ENCODE assay signal across 10 mouse cellular contexts in genomic region chr11:8811506-8812100, GRCm38 (mm10).
DNase-seq lines count a peak whose midpoint lies in the region; ATAC-seq and TF ChIP-seq lines count a peak whose summit lies in the region.
"Had no signal": no experiment of that assay in that cellular context is flagged by ENCODE, and none has a peak within 500 bp of the region (broad histone marks: within the 10 kb centered on the region; RNA-seq: fewer than 3 reads in every experiment).

No protein-coding gene starts in this region.

- no peak for ATAC-seq in intestine, embryonic 14.5 days (replicated peaks; ENCODE audit: low FRiP score, low TSS enrichment, low read depth)
- no peak for ATAC-seq in intestine, postnatal 0 days
- ATAC-seq in stomach, embryonic 15.5 days (ENCODE audit: insufficient read depth, low FRiP score, low read depth) = peak; percentile 36; the same call in 1 of the 2 replicates
- no peak for ATAC-seq in stomach, postnatal 0 days (ENCODE audit: low FRiP score, low TSS enrichment)
- peak; percentile 70; the same call in 1 of the 2 replicates for ATAC-seq in embryonic facial prominence, embryonic 11.5 days (replicated peaks; ENCODE audit: insufficient number of reproducible peaks, low FRiP score, low TSS enrichment, low read depth)

- no peaks in the 10 kb centered on the region for H3K9me3 ChIP-seq in intestine, embryonic 14.5 days (ENCODE audit: control insufficient read depth, low read length)
- H3K9me3 ChIP-seq in intestine, postnatal 0 days (ENCODE audit: control insufficient read depth) = no peaks in the 10 kb centered on the region
- H3K9me3 ChIP-seq in stomach, embryonic 15.5 days = no peaks in the 10 kb centered on the region
- no peaks in the 10 kb centered on the region for H3K9me3 ChIP-seq in stomach, postnatal 0 days (ENCODE audit: control insufficient read depth, low read length)
- H3K9me3 ChIP-seq in embryonic facial prominence, embryonic 11.5 days (replicated peaks; ENCODE audit: control insufficient read depth, low read length) = no peaks in the 10 kb centered on the region
- H3K9me3 ChIP-seq: heart, embryonic 12.5 days; midbrain, embryonic 12.5 days had no signal

- TF ChIP-seq EP300 in stomach, postnatal 0 days (optimal IDR thresholded peaks at IDR 0.05) = no peak

- H3K27ac ChIP-seq in intestine, embryonic 14.5 days (ENCODE audit: low read depth) = 0 out of 2 replicates have a peak overlapping the region, but pooled peaks have one; percentile 7
- no peak overlapping the region for H3K27ac ChIP-seq in intestine, postnatal 0 days (ENCODE audit: low read depth, low read length)
- H3K27ac ChIP-seq in stomach, embryonic 15.5 days = no peak overlapping the region
- H3K27ac ChIP-seq in stomach, postnatal 0 days (replicated peaks) = no peak overlapping the region
- no peak overlapping the region for H3K27ac ChIP-seq in embryonic facial prominence, embryonic 11.5 days (replicated peaks; ENCODE audit: low read depth, low read length)
- H3K27ac ChIP-seq: midbrain, embryonic 12.5 days had no signal

- H3K4me2 ChIP-seq in intestine, embryonic 14.5 days (ENCODE audit: low read length) = no peak overlapping the region
- no peak overlapping the region for H3K4me2 ChIP-seq in intestine, postnatal 0 days (replicated peaks; ENCODE audit: low read depth)
- H3K4me2 ChIP-seq in stomach, embryonic 15.5 days = no peak overlapping the region
- no peak overlapping the region for H3K4me2 ChIP-seq in stomach, postnatal 0 days (replicated peaks; ENCODE audit: low read depth)
- no peak overlapping the region for H3K4me2 ChIP-seq in embryonic facial prominence, embryonic 11.5 days (ENCODE audit: low read depth, low read length)
- H3K4me2 ChIP-seq: heart, embryonic 12.5 days; midbrain, embryonic 12.5 days had no signal

- WGBS in intestine, embryonic 14.5 days = 25% methylated on average over 5 of the region's 5 CpGs
- WGBS in intestine, postnatal 0 days = 30% methylated on average over 5 of the region's 5 CpGs
- 15% methylated on average over 5 of the region's 5 CpGs for whole genome bisulfite sequencing in stomach, embryonic 15.5 days
- 13% methylated on average over 5 of the region's 5 CpGs for WGBS in stomach, postnatal 0 days
- WGBS in embryonic facial prominence, embryonic 11.5 days = 6% methylated on average over 5 of the region's 5 CpGs

- H3K4me3 ChIP-seq in intestine, embryonic 14.5 days (ENCODE audit: low read depth, low read length) = no peak overlapping the region
- no peak overlapping the region for H3K4me3 ChIP-seq in intestine, postnatal 0 days (ENCODE audit: low read depth, low read length)
- H3K4me3 ChIP-seq in stomach, embryonic 15.5 days (replicated peaks) = no peak overlapping the region
- no peak overlapping the region for H3K4me3 ChIP-seq in stomach, postnatal 0 days (ENCODE audit: low read depth, low read length)
- no peak overlapping the region for H3K4me3 ChIP-seq in embryonic facial prominence, embryonic 11.5 days (ENCODE audit: low read depth, low read length)
- H3K4me3 ChIP-seq: heart, embryonic 12.5 days; midbrain, embryonic 12.5 days had no signal

- TF ChIP-seq CTCF in intestine, postnatal 0 days (IDR thresholded peaks at IDR 0.05; ENCODE audit: low read depth) = no peak
- TF ChIP-seq CTCF in stomach, postnatal 0 days (IDR thresholded peaks at IDR 0.05; ENCODE audit: low read depth) = no peak

- peaks cover 18% of the 10 kb centered on the region for H3K4me1 ChIP-seq in intestine, embryonic 14.5 days (replicated peaks; ENCODE audit: control insufficient read depth, insufficient read depth, low read length)
- H3K4me1 ChIP-seq in intestine, postnatal 0 days (replicated peaks; ENCODE audit: control insufficient read depth, insufficient read depth, low read length) = no peaks in the 10 kb centered on the region
- H3K4me1 ChIP-seq in stomach, embryonic 15.5 days = 0 out of 2 replicates have a peak, but pooled peaks cover 7% of the 10 kb centered on the region
- no peaks in the 10 kb centered on the region for H3K4me1 ChIP-seq in stomach, postnatal 0 days (replicated peaks; ENCODE audit: control insufficient read depth, insufficient read depth)
- H3K4me1 ChIP-seq in embryonic facial prominence, embryonic 11.5 days (ENCODE audit: control insufficient read depth, insufficient read depth, low read length) = no peaks in the 10 kb centered on the region

- DNase-seq in intestine, embryonic 14.5 days (ENCODE audit: low spot score) = no peak
- DNase-seq in stomach, postnatal 0 days (ENCODE audit: low spot score) = no peak
- peak; percentile 65 for DNase-seq in embryonic facial prominence, embryonic 11.5 days (ENCODE audit: low spot score)
- DNase-seq in layer of hippocampus, adult 8-10 months (ENCODE audit: low spot score in 2 of 2) = no peak
- no peak for DNase-seq in spleen, postnatal 10 days (ENCODE audit: low spot score in 2 of 2)
- DNase-seq: cerebellum, adult 8-10 months had no signal

- no peaks in the 10 kb centered on the region for H3K27me3 ChIP-seq in intestine, embryonic 14.5 days (replicated peaks; ENCODE audit: control insufficient read depth, insufficient read depth, low read length)
- H3K27me3 ChIP-seq in intestine, postnatal 0 days (replicated peaks; ENCODE audit: control insufficient read depth, insufficient read depth, low read length) = no peaks in the 10 kb centered on the region
- no peaks in the 10 kb centered on the region for H3K27me3 ChIP-seq in stomach, embryonic 15.5 days (replicated peaks)
- no peaks in the 10 kb centered on the region for H3K27me3 ChIP-seq in stomach, postnatal 0 days (ENCODE audit: control insufficient read depth, insufficient read depth, low read length)
- H3K27me3 ChIP-seq in embryonic facial prominence, embryonic 11.5 days (ENCODE audit: control insufficient read depth, insufficient read depth, low read length) = no peaks in the 10 kb centered on the region
- H3K27me3 ChIP-seq: heart, embryonic 12.5 days; midbrain, embryonic 12.5 days had no signal

- H3K36me3 ChIP-seq in intestine, embryonic 14.5 days (ENCODE audit: control insufficient read depth, insufficient read depth, low read length) = no peaks in the 10 kb centered on the region
- no peaks in the 10 kb centered on the region for H3K36me3 ChIP-seq in intestine, postnatal 0 days (ENCODE audit: control insufficient read depth, insufficient read depth)
- no peaks in the 10 kb centered on the region for H3K36me3 ChIP-seq in stomach, embryonic 15.5 days
- H3K36me3 ChIP-seq in stomach, postnatal 0 days (ENCODE audit: control insufficient read depth, insufficient read depth, low read length) = no peaks in the 10 kb centered on the region
- no peaks in the 10 kb centered on the region for H3K36me3 ChIP-seq in embryonic facial prominence, embryonic 11.5 days (replicated peaks; ENCODE audit: control insufficient read depth, insufficient read depth, low read depth, low read length)
- H3K36me3 ChIP-seq: heart, embryonic 12.5 days; midbrain, embryonic 12.5 days had no signal

- no peak overlapping the region for H3K9ac ChIP-seq in intestine, embryonic 14.5 days (ENCODE audit: low read length)
- H3K9ac ChIP-seq in intestine, postnatal 0 days (ENCODE audit: low read depth, low read length) = no peak overlapping the region
- H3K9ac ChIP-seq in stomach, embryonic 15.5 days = no peak overlapping the region
- H3K9ac ChIP-seq in stomach, postnatal 0 days (ENCODE audit: low read length) = no peak overlapping the region
- no peak overlapping the region for H3K9ac ChIP-seq in embryonic facial prominence, embryonic 11.5 days (replicated peaks; ENCODE audit: low read length)
- H3K9ac ChIP-seq: heart, embryonic 12.5 days; midbrain, embryonic 12.5 days had no signal

Comparison
In these comparisons a context has a peak if more than half of its experiments do, and no peak if none do; other contexts are left out.
1. ATAC-seq: peak in stomach, embryonic 15.5 days (single experiment) and embryonic facial prominence, embryonic 11.5 days (single experiment); none in intestine, embryonic 14.5 days (single experiment), intestine, postnatal 0 days (single experiment) and stomach, postnatal 0 days (single experiment).